Mouse (Mus musculus): ENCODE data around the gene Rbm46. TPM values are rescaled to one million over a fixed set of nuclear protein-coding genes. Genes with fewer than 3 reads are reported as not detected.

Rbm46 gene
- polyA plus RNA-seq, 1 experiment from 2014 or later = 5.6 TPM

GRCm38 (mm10) chr3:82811851-82812250 lies 64.4 kb downstream of the Rbm46 start:
- Histone ChIP-seq H3K4me3 (replicated peaks) (no peak overlapping the region), H3K9ac (no peak overlapping the region), H3K36me3 (no peaks in the 10 kb centered on the region), H3K9me3 (no peaks in the 10 kb centered on the region), H3K4me2 (no peak overlapping the region), H3K4me1 (no peaks in the 10 kb centered on the region), H3K27ac (no peak overlapping the region), H3K27me3 (replicated peaks) (no peaks in the 10 kb centered on the region)
- WGBS = 73% methylated on average over 3 of the region's 3 CpGs
- no peak for ATAC-seq (ENCODE audit: insufficient read depth, low FRiP score, low read depth)

- Histone ChIP-seq H3K27ac (no peak overlapping the region), H3K36me3 (no peaks in the 10 kb centered on the region), H3K9me3 (no peaks in the 10 kb centered on the region), H3K4me1 (no peaks in the 10 kb centered on the region), H3K27me3 (replicated peaks) (no peaks in the 10 kb centered on the region), H3K4me2 (no peak overlapping the region), H3K9ac (no peak overlapping the region), H3K4me3 (replicated peaks) (no peak overlapping the region)
- no peak for ATAC-seq (ENCODE audit: insufficient read depth, low FRiP score, low read depth)
- WGBS = 82% methylated on average over 7 of the region's 7 CpGs
Measured at GRCm38 (mm10) chr3:82810334-82811120, 65.8 kb downstream of the Rbm46 start.

- ATAC-seq (ENCODE audit: insufficient read depth, low FRiP score, low read depth) = no peak
- no peak overlapping the region for H3K27ac ChIP-seq
- 65% methylated on average over 7 of the region's 7 CpGs for WGBS
- no peaks in the 10 kb centered on the region for H3K27me3 ChIP-seq (replicated peaks)
- H3K4me3 ChIP-seq (replicated peaks) = no peak overlapping the region
- no peaks in the 10 kb centered on the region for H3K9me3 ChIP-seq
- H3K9ac ChIP-seq = no peak overlapping the region
- no peaks in the 10 kb centered on the region for H3K36me3 ChIP-seq
- no peak overlapping the region for H3K4me2 ChIP-seq
- H3K4me1 ChIP-seq = no peaks in the 10 kb centered on the region
Measured at GRCm38 (mm10) chr3:82809769-82810168, 66.5 kb downstream of the Rbm46 start.

- 82% methylated on average over 1 of the region's 1 CpGs for WGBS
- no peak for ATAC-seq (ENCODE audit: insufficient read depth, low FRiP score, low read depth)
- H3K4me1 ChIP-seq = no peaks in the 10 kb centered on the region
- H3K36me3 ChIP-seq = no peaks in the 10 kb centered on the region
- no peaks in the 10 kb centered on the region for H3K27me3 ChIP-seq (replicated peaks)
- H3K4me3 ChIP-seq (replicated peaks) = no peak overlapping the region
- no peak overlapping the region for H3K4me2 ChIP-seq
- no peak overlapping the region for H3K9ac ChIP-seq
- H3K9me3 ChIP-seq = no peaks in the 10 kb centered on the region
- no peak overlapping the region for H3K27ac ChIP-seq
Measured at GRCm38 (mm10) chr3:82808323-82808911, 67.9 kb downstream of the Rbm46 start.

GRCm38 (mm10) chr3:82805291-82805690 lies 71.0 kb downstream of the Rbm46 start:
- Histone ChIP-seq H3K4me2 (no peak overlapping the region), H3K4me3 (replicated peaks) (no peak overlapping the region), H3K9ac (no peak overlapping the region), H3K27ac (no peak overlapping the region), H3K9me3 (no peaks in the 10 kb centered on the region), H3K36me3 (no peaks in the 10 kb centered on the region), H3K4me1 (no peaks in the 10 kb centered on the region), H3K27me3 (replicated peaks) (no peaks in the 10 kb centered on the region)
- ATAC-seq (ENCODE audit: insufficient read depth, low FRiP score, low read depth) = no peak
- WGBS = 80% methylated on average over 7 of the region's 7 CpGs

GRCm38 (mm10) chr3:82800470-82800843 lies 75.8 kb downstream of the Rbm46 start:
- no peak overlapping the region for H3K27ac ChIP-seq
- no peaks in the 10 kb centered on the region for H3K9me3 ChIP-seq
- no peak for ATAC-seq (ENCODE audit: insufficient read depth, low FRiP score, low read depth)
- H3K4me2 ChIP-seq = no peak overlapping the region
- no peaks in the 10 kb centered on the region for H3K27me3 ChIP-seq (replicated peaks)
- H3K4me3 ChIP-seq (replicated peaks) = no peak overlapping the region
- 86% methylated on average over 3 of the region's 3 CpGs for WGBS
- no peak overlapping the region for H3K9ac ChIP-seq
- H3K4me1 ChIP-seq = no peaks in the 10 kb centered on the region
- H3K36me3 ChIP-seq = no peaks in the 10 kb centered on the region

GRCm38 (mm10) chr3:82799735-82800469 lies 76.4 kb downstream of the Rbm46 start:
- WGBS = 81% methylated on average over 4 of the region's 4 CpGs
- Histone ChIP-seq H3K27ac (no peak overlapping the region), H3K4me1 (no peaks in the 10 kb centered on the region), H3K4me2 (no peak overlapping the region), H3K9me3 (no peaks in the 10 kb centered on the region), H3K36me3 (no peaks in the 10 kb centered on the region), H3K27me3 (replicated peaks) (no peaks in the 10 kb centered on the region), H3K4me3 (replicated peaks) (no peak overlapping the region), H3K9ac (no peak overlapping the region)
- ATAC-seq (ENCODE audit: insufficient read depth, low FRiP score, low read depth) = no peak

- H3K9ac ChIP-seq = no peak overlapping the region
- H3K4me2 ChIP-seq = no peak overlapping the region
- no peaks in the 10 kb centered on the region for H3K9me3 ChIP-seq
- H3K27ac ChIP-seq = no peak overlapping the region
- no peaks in the 10 kb centered on the region for H3K36me3 ChIP-seq
- H3K4me1 ChIP-seq = no peaks in the 10 kb centered on the region
- H3K4me3 ChIP-seq (replicated peaks) = no peak overlapping the region
- no peaks in the 10 kb centered on the region for H3K27me3 ChIP-seq (replicated peaks)
- ATAC-seq (ENCODE audit: insufficient read depth, low FRiP score, low read depth) = no peak
- 76% methylated on average over 1 of the region's 1 CpGs for WGBS
Measured at GRCm38 (mm10) chr3:82793656-82794055, 82.6 kb downstream of the Rbm46 start.

- Histone ChIP-seq H3K36me3 (no peaks in the 10 kb centered on the region), H3K27me3 (replicated peaks) (no peaks in the 10 kb centered on the region), H3K4me3 (replicated peaks) (no peak overlapping the region), H3K4me1 (no peaks in the 10 kb centered on the region), H3K27ac (no peak overlapping the region), H3K4me2 (no peak overlapping the region), H3K9me3 (no peaks in the 10 kb centered on the region), H3K9ac (no peak overlapping the region)
- 93% methylated on average over 3 of the region's 3 CpGs for WGBS
- ATAC-seq (ENCODE audit: insufficient read depth, low FRiP score, low read depth) = no peak
Measured at GRCm38 (mm10) chr3:82791663-82792062, 84.6 kb downstream of the Rbm46 start.

Other genes starting within 250 kb of the Rbm46 start
- gene Lrat, start 27.5 kb upstream of the Rbm46 start, polyA plus RNA-seq (2015; fragmentation: Nextera tagmentation; extraction: Ambion mirVana) = 2.8 and 2.9 TPM in 2 replicates
- 12.7 and 40.6 TPM in 2 replicates for gene Fgg, start 131.2 kb upstream of the Rbm46 start, polyA plus RNA-seq (2015; fragmentation: Nextera tagmentation; extraction: Ambion mirVana)
- 15.0 and 40.6 TPM in 2 replicates for gene Fga, start 149.6 kb upstream of the Rbm46 start, polyA plus RNA-seq (2015; fragmentation: Nextera tagmentation; extraction: Ambion mirVana)
- 8.3 and 25.9 TPM in 2 replicates for gene Fgb, start 173.4 kb upstream of the Rbm46 start, polyA plus RNA-seq (2015; fragmentation: Nextera tagmentation; extraction: Ambion mirVana)
- 84.2 and 85.6 TPM in 2 replicates for gene Plrg1, start 179.0 kb upstream of the Rbm46 start, polyA plus RNA-seq (2015; fragmentation: Nextera tagmentation; extraction: Ambion mirVana)